In genomic region chr12:71017242-71017571, GRCm38 (mm10) we compare ENCODE assay signal across 8 mouse cellular contexts. TPM values are rescaled to one million over a fixed set of nuclear protein-coding genes. Genes with fewer than 3 reads are reported as not detected.
DNase-seq lines count a peak whose midpoint lies in the region; ATAC-seq and TF ChIP-seq lines count a peak whose summit lies in the region.

No protein-coding gene starts in this region.

- H3K9ac ChIP-seq in heart, embryonic 12.5 days = peak overlapping the region; percentile 93
- H3K9ac ChIP-seq in forebrain, postnatal 0 days = 0 out of 2 replicates have a peak overlapping the region, but pooled peaks have one; percentile 71

- peaks cover 36% of the 10 kb centered on the region for H3K36me3 ChIP-seq in heart, embryonic 12.5 days
- peaks cover 50% of the 10 kb centered on the region for H3K36me3 ChIP-seq in E14TG2a.4 (ENCODE audit: insufficient read depth, low read length)
- peaks cover 13% of the 10 kb centered on the region for H3K36me3 ChIP-seq in forebrain, postnatal 0 days (ENCODE audit: insufficient read depth)
- peaks cover 47% of the 10 kb centered on the region for H3K36me3 ChIP-seq in midbrain, embryonic 10.5 days

- H3K4me3 ChIP-seq in heart, embryonic 12.5 days = peak overlapping the region; percentile 92
- peak overlapping the region; percentile 99 for H3K4me3 ChIP-seq in E14TG2a.4 (replicated peaks; ENCODE audit: low read length)
- H3K4me3 ChIP-seq in forebrain, postnatal 0 days (ENCODE audit: low read depth, low read length) = peak overlapping the region; percentile 92
- peak overlapping the region; percentile 88 for H3K4me3 ChIP-seq in midbrain, embryonic 10.5 days

- H3K4me1 ChIP-seq in heart, embryonic 12.5 days (replicated peaks) = peaks cover 19% of the 10 kb centered on the region
- peaks cover 37% of the 10 kb centered on the region for H3K4me1 ChIP-seq in E14TG2a.4 (replicated peaks; ENCODE audit: low read depth, low read length)
- peaks cover 17% of the 10 kb centered on the region for H3K4me1 ChIP-seq in forebrain, postnatal 0 days (ENCODE audit: insufficient read depth)
- peaks cover 29% of the 10 kb centered on the region for H3K4me1 ChIP-seq in midbrain, embryonic 10.5 days

- peak overlapping the region; percentile 97 for H3K27ac ChIP-seq in heart, embryonic 12.5 days (ENCODE audit: poor library complexity, severe bottlenecking)
- H3K27ac ChIP-seq in forebrain, postnatal 0 days (ENCODE audit: low read depth, low read length) = no peak overlapping the region
- peak overlapping the region; percentile 93 for H3K27ac ChIP-seq in midbrain, embryonic 10.5 days (replicated peaks)

- DNase-seq in heart, postnatal 10 days = no peak
- no peak for DNase-seq in forebrain, postnatal 0 days
- DNase-seq in midbrain, embryonic 10.5 days (ENCODE audit: low spot score) = no peak
- no peak for DNase-seq in urinary bladder, postnatal 14 days (ENCODE audit: low spot score)
- DNase-seq in cerebellum, adult 11 months = no peak
- DNase-seq in ovary, postnatal 36 days (ENCODE audit: low spot score) = no peak

- peak overlapping the region; percentile 86 for H3K4me2 ChIP-seq in heart, embryonic 12.5 days
- H3K4me2 ChIP-seq in forebrain, postnatal 0 days (ENCODE audit: low read depth) = peak overlapping the region; percentile 88

- no peak for TF ChIP-seq CTCF in E14TG2a.4 (conservative IDR thresholded peaks at IDR 0.05; ENCODE audit: low read length)
- no peak for TF ChIP-seq CTCF in forebrain, postnatal 0 days (IDR thresholded peaks at IDR 0.05; ENCODE audit: low read depth)

- intact Hi-C loops in heart, postnatal 10 days (cut with DNase I) = no loop called here

- H3K27me3 ChIP-seq in heart, embryonic 12.5 days (replicated peaks) = no peaks in the 10 kb centered on the region
- H3K27me3 ChIP-seq in E14TG2a.4 (ENCODE audit: insufficient read depth, low read length) = no peaks in the 10 kb centered on the region
- no peaks in the 10 kb centered on the region for H3K27me3 ChIP-seq in forebrain, postnatal 0 days (ENCODE audit: insufficient read depth, low read length)
- H3K27me3 ChIP-seq in midbrain, embryonic 10.5 days (ENCODE audit: low read depth, poor library complexity, severe bottlenecking) = no peaks in the 10 kb centered on the region

- WGBS in heart, embryonic 12.5 days = 24% methylated on average over 5 of the region's 5 CpGs
- WGBS in forebrain, postnatal 0 days = 12% methylated on average over 5 of the region's 5 CpGs
- WGBS in midbrain, embryonic 10.5 days = 28% methylated on average over 5 of the region's 5 CpGs

- H3K9me3 ChIP-seq in heart, embryonic 12.5 days (replicated peaks) = no peaks in the 10 kb centered on the region
- H3K9me3 ChIP-seq in E14TG2a.4 (ENCODE audit: low read length) = no peaks in the 10 kb centered on the region
- no peaks in the 10 kb centered on the region for H3K9me3 ChIP-seq in forebrain, postnatal 0 days (ENCODE audit: low read length)
- no peaks in the 10 kb centered on the region for H3K9me3 ChIP-seq in midbrain, embryonic 10.5 days (replicated peaks)

- no peak for ATAC-seq in heart, embryonic 12.5 days (ENCODE audit: insufficient number of reproducible peaks, low FRiP score)
- no peak for ATAC-seq in forebrain, postnatal 0 days

RNA-seq across cellular contexts. Expression of gene Arid4a, which starts 1.4 kb away (rescaled TPM):
- polyA plus RNA-seq in heart, embryonic 12.5 days (2016; fragmentation: Nextera tagmentation; extraction: Ambion mirVana) = 24.0 and 25.3 TPM in 2 replicates
- total RNA-seq in heart, postnatal 10 days (2021) = 10 to 100 TPM; 14.0 to 15.5 TPM
- total RNA-seq in forebrain, postnatal 0 days (2014; rRNA removed) = 15.6 and 17.9 TPM in 2 replicates
- polyA plus RNA-seq in forebrain, postnatal 0 days (2015; fragmentation: Nextera tagmentation; extraction: Ambion mirVana) = 27.4 and 38.2 TPM in 2 replicates
- polyA plus RNA-seq in midbrain, embryonic 10.5 days (2016; fragmentation: Nextera tagmentation; extraction: Ambion mirVana) = 25.5 and 26.6 TPM in 2 replicates

RNA-seq across cellular contexts. Expression of gene Psma3, which starts 42.8 kb away (rescaled TPM):
- polyA plus RNA-seq in heart, embryonic 12.5 days (2016; fragmentation: Nextera tagmentation; extraction: Ambion mirVana) = 421 and 431 TPM in 2 replicates
- 100 to 1,000 TPM; 238 to 252 TPM for total RNA-seq in heart, postnatal 10 days (2021)
- 207 and 225 TPM in 2 replicates for total RNA-seq in forebrain, postnatal 0 days (2014; rRNA removed)
- 605 and 698 TPM in 2 replicates for polyA plus RNA-seq in forebrain, postnatal 0 days (2015; fragmentation: Nextera tagmentation; extraction: Ambion mirVana)
- 620 and 680 TPM in 2 replicates for polyA plus RNA-seq in midbrain, embryonic 10.5 days (2016; fragmentation: Nextera tagmentation; extraction: Ambion mirVana)
